25 mouse cellular contexts compared by ENCODE assay signal in the genomic region with DNA sequence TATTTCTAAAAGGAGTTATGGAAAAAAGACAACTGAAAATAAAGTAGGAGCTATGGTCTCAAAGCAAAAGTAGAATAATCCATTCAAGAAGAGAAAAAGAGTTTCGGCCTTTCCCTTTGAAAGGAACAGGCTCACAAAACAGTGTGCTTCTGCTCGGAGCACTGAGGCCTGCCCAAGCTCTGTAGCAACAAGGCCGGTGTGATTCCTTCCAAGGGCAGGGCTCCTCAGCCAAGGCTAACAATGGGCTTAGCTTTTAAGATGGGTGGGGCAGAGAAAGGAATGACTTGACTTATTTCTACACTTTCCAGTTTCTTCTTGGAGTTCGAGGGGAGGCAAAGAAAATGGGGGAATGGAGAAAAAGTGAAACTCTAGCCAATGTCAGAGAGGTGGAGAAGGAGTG.
"Had no signal": no experiment of that assay in that cellular context is flagged by ENCODE, and none has a peak within 500 bp of the region (broad histone marks: within the 10 kb centered on the region; RNA-seq: fewer than 3 reads in every experiment).

No protein-coding gene starts in this region.

- H3K4me2 ChIP-seq: heart, embryonic 12.5 days; hindbrain, embryonic 12.5 days; hindbrain, embryonic 14.5 days; intestine, embryonic 15.5 days; kidney, embryonic 15.5 days; limb, embryonic 13.5 days; limb, embryonic 15.5 days; liver, embryonic 12.5 days had no signal

- H3K9ac ChIP-seq: heart, embryonic 12.5 days; hindbrain, embryonic 12.5 days; hindbrain, embryonic 14.5 days; intestine, embryonic 15.5 days; kidney, embryonic 15.5 days; limb, embryonic 13.5 days; limb, embryonic 15.5 days; liver, embryonic 12.5 days; liver, embryonic 14.5 days had no signal

- H3K9me3 ChIP-seq: heart, embryonic 10.5 days; heart, embryonic 12.5 days; hindbrain, embryonic 10.5 days; hindbrain, embryonic 12.5 days; intestine, embryonic 15.5 days; kidney, embryonic 15.5 days; limb, embryonic 13.5 days; limb, embryonic 15.5 days; liver, embryonic 12.5 days had no signal

- H3K27ac ChIP-seq: heart, embryonic 10.5 days; hindbrain, embryonic 10.5 days; hindbrain, embryonic 12.5 days; hindbrain, embryonic 14.5 days; intestine, embryonic 15.5 days; kidney, embryonic 15.5 days; kidney, postnatal 0 days; limb, embryonic 13.5 days; limb, embryonic 15.5 days; liver, embryonic 12.5 days; liver, embryonic 14.5 days had no signal

- H3K4me1 ChIP-seq: heart, embryonic 10.5 days; heart, embryonic 12.5 days; intestine, embryonic 15.5 days; kidney, embryonic 15.5 days; liver, embryonic 12.5 days had no signal

- H3K36me3 ChIP-seq: heart, embryonic 10.5 days; heart, embryonic 12.5 days; hindbrain, embryonic 10.5 days; hindbrain, embryonic 12.5 days; intestine, embryonic 15.5 days; kidney, embryonic 15.5 days; limb, embryonic 13.5 days; limb, embryonic 15.5 days; liver, embryonic 12.5 days had no signal

- DNase-seq: gastrocnemius, postnatal 25 days; heart, postnatal 10 days; heart, postnatal 4 days; kidney, adult 11 months; kidney, adult 2 months; kidney, adult 9 months; kidney, postnatal 14 days; kidney, postnatal 36 days; layer of hippocampus, adult 9-11 months; layer of hippocampus, postnatal 36 days; left cerebral cortex, postnatal 4 days had no signal

- H3K27me3 ChIP-seq: heart, embryonic 12.5 days; hindbrain, embryonic 12.5 days; intestine, embryonic 15.5 days; kidney, embryonic 15.5 days; limb, embryonic 13.5 days; limb, embryonic 15.5 days; liver, embryonic 12.5 days had no signal

- ATAC-seq: hindbrain, embryonic 16.5 days; inflammation-experienced regulatory T-cells, adult 6 months; intestine, embryonic 15.5 days; liver, embryonic 12.5 days had no signal

- H3K4me3 ChIP-seq: heart, embryonic 10.5 days; heart, embryonic 12.5 days; hindbrain, embryonic 10.5 days; hindbrain, embryonic 12.5 days; intestine, embryonic 15.5 days; kidney, embryonic 15.5 days; limb, embryonic 13.5 days; limb, embryonic 15.5 days; liver, embryonic 12.5 days had no signal
